Mouse (Mus musculus) gastrocnemius, postnatal 10 days (tissue): ENCODE results near the gene Kcnh1. TPM values are rescaled to one million over a fixed set of nuclear protein-coding genes. Genes with fewer than 3 reads are reported as not detected.

Source experiments
- DNase-seq: peaks from one replicate; pipeline ENCODE4 v3.0.0; 2021; ENCODE audit warnings: mixed read lengths
- total RNA-seq, 2 experiments: library from RNA; stranded (reverse); gene quantifications; 2 replicates each; pipeline ENCODE4 v1.2.3; 2021

Gene Kcnh1
- total RNA-seq, 2 experiments from 2014 or later, result 0.11 to 0.14 TPM

DNA sequence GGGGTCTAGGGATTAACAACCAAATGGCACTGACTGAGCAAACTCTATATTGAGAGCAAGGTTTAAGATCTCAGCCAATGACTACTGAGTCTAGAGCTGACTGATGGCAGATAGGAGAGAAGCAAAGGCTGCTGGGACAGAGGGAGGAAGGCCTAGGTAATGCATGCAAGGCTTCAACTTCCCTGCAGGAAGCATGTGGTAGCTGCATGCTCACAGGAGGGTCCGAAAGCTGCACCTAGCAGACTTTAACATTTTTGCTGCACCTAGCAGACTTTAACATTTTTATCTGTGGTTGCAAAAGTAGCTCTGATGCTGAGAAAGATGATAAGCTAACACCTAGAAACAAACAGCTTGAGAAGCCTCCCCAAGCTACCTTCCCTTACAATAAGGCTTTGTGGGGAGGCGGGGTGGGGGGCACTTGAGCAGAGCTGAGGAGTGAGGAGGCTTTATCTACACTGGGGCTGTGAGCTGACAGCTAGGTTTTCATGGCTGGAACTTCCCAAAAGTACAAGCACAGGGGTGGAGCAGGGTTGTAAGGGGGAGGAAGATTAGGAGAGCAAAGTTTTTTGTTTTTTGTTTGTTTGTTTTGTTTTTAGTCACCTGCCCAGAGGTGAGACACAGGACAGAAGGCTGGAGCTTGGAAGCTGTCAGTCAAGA lies 341.0 kb downstream of the Kcnh1 start:
- DNase-seq, result no peak

DNA sequence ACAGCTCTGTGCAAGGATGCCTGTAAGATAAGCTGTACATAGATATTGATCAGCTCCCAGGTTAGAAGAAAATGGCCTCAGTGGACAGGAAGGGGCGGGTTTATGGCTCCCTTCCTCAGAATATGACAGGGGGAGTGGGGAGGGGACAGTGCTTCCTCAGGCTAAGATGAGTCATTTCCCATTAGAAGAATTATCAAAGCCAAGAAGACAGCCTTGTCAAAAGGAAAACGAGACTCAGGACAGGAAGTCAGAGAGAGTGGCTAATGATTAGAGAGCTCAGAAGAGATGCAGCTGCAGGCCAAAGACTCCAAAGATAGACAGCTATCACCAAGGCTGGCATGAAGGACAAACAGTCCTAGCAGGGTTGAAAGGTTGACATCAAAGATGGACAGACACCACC lies 341.6 kb downstream of the Kcnh1 start:
- no peak for DNase-seq

DNA sequence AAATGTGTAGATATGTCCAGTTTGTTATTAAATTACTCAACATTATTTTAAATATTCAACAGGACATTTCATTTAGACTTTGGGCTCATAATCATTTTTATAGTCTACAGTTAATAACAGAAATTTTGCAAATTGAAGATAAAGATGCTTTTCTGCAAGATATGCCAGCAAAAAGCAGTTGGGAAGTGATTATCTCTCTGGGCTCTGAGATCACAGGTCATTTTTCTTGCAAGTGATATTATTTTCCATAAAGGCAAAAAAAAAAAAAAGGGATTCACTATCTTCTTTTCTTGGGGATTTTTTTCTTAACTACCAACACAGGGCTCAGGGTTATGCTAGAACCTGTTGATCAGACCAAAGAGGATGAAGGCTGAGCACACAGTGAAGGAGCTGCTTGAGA lies 342.4 kb downstream of the Kcnh1 start:
- no peak for DNase-seq

DNA sequence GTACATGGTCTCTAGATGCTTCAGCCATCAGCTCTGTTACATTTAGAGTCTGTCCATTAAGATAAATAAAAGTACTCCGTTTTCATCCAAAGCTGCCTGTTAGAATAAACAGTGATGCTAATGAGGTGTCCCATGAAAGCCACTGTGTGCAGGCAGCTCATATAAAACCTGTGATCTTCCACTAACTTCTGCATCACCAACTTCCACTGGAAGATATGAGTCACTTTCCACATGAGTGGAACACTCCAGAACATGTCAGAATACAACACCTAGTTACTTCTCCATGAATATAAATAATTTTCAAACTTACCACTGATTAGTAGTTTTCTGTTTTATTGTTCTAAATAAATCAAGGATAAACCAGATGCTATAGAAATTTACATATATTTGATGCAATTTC lies 345.9 kb downstream of the Kcnh1 start:
- DNase-seq, result no peak

DNA sequence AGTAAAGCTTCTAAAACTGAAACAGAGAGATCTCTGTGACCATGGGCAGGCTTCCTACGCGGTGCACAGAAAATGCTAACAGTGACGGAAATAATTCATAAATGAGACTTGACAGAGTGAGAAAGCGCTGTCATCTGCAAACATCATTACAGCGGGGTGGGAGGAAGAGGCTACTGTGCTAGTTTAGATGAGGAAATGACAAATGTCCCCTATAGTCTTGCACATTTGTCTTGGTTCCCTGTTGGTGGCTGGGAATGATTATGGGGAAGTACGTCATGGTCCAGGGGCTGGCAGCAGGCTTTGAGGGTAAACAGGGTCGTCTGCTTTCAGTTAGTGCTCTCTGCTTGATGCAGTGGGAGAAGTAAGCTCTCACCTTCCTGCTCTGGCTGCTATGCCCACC lies 346.6 kb downstream of the Kcnh1 start:
- DNase-seq, result no peak

DNA sequence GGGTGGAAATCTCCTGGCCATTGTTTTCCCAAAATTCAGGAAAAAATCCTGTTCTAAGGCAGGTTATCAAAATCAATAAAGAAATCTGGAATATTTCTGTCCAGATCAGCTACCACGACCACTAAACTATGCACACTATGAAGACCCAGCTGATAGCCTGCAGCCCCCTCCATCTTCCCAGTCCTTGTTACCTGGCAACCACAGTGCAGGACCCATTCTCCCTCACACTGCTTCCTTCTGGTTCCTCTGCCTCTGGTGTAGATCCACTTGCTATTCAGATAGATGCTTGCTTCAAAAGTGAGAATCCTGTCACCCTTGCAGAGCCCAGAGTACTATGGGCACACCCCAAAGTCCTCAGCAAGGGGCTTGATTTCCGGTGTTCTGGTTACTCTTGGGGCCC lies 351.5 kb downstream of the Kcnh1 start:
- no peak for DNase-seq

DNA sequence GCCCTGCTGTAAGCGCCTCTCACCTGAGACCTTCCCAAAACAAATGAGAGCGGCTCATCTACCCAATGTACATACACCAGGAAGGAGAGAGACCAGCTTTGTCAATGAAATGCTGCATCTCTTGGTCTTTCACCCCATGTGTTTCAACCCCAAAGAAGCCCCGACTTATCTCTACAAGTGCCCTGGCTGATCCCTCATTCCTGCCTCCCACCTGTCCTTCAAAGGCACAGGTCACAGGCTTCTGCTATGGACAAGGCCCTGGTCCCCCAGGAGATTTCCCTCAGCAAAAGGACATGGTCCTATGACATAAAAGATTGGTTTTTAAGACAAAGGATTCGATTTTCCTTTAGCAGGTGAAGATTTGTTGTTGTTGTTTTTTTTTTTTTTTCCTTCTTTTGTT lies 353.1 kb downstream of the Kcnh1 start:
- no peak for DNase-seq

DNA sequence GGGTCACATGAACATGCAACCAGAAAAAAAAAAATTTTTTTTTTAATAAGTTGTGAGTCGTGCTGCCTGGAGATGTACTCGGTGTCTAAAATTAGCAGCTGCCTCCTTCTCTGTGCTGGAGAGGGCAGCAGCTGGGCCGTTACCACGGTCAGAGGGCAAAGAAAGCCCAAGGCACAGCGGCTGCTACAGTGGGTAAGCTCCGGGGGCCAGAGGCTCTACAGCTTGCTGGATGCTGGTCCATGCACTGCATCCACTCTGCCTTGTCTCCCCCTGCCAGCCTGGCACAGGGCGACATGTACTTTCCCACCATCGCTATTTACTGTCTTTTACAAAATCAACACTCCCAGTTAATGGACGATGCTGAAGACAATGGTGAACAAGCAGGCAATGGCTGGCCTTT lies 353.5 kb downstream of the Kcnh1 start:
- DNase-seq, result no peak

DNA sequence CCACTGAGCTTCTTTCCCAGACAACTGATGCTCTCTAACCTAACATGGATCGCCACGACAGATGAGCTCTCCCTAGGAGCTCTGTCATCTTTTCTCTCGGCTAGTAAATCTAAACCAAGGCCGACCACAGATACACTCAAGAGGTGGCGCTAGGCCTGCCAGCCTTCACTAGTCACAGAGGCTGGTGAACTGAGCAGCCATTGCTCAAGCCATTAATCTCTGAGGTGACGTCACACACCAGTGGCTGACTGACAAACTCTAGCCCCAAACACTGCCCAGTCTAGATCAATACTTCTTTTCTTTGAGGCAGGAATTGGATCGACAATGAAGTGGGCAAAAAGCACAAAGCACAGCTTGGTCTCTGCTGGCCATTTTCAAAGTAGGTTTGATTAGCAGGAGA lies 354.3 kb downstream of the Kcnh1 start:
- DNase-seq, result no peak

DNA sequence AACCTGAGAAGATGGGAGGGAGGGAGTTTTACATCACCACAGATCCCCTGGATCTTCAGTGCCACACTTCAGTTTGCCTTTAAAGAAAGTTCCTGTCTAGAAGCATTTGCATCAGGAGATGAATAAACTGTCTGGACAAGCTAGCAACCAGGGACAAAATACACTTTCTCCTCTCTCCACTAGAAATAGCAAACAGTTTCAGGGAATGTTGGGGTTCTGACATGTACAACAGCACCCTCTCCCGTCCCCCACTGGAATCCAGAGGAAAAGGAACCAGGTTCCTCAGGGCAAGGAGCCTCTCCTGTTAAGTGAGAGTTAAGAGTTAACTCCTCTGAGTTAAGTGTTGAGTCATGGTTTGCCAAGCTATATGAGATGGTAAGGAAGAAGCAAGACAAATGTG lies 356.3 kb downstream of the Kcnh1 start:
- DNase-seq, result no peak

DNA sequence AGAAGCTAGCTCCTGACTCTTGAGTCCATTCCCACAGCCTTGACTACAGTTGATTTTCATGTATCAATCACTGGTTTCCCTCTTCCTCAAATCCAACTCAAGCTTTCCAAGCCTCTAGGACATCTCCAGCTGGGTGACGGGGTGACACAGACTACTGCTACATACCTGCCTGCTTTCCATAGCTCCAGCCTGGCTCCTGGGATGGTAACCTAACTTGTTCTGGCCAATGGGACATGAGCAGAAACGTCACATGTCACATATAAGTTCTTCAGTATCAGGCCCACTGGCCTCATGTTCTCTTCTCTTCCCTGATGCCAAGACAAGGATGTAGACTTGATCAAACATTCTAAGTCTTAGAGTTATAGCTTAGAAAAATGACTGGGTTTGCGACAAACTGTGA lies 360.0 kb downstream of the Kcnh1 start:
- DNase-seq, result no peak

DNA sequence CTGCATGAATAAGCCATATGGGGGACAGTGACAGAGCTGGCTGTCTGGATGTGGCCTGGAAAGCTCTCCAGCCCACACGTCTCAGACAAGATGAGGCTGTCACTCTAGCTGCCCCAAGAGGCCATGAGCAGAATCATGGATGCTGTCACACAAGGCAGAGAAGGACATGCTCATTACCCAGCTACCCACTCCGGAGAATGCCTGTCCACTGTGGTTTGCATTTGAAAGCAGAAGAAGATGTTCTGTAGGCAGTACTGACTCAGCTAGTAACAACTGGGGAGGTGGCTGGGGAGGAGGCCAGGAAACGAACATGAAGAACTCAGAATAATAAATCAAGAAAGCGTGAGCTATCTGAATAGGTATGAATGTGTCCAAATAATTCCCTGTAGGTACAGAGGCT lies 364.9 kb downstream of the Kcnh1 start:
- DNase-seq, result no peak

DNA sequence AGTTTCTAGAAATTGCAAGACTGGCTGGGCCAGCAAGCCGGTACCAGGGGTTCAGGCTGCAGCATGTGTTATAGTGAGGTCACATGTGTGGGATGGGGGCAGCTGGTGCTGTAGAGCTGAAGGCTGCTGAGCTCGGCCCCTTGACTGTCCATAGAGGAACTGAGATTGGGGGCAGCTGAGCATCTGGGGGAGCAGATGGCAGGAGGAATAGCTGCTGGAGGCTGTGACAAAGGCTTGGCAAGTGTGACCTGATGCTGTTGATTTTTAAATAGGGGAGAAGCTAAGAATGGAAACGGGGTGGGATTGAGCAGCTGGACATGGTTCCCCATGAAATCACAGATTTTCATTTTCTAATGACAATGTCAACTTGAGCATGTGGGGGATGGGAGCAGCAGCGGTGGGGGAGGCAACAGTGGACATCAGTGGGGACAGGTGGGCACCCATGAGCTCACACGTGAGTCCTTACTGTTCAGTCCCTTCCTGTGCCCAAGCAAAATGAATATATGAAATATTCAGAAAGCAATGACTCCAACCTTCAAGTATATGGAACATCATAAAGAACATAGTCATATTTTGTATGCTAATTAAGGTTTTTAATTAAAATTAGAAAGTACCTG lies 367.5 kb downstream of the Kcnh1 start:
- no peak for DNase-seq

DNA sequence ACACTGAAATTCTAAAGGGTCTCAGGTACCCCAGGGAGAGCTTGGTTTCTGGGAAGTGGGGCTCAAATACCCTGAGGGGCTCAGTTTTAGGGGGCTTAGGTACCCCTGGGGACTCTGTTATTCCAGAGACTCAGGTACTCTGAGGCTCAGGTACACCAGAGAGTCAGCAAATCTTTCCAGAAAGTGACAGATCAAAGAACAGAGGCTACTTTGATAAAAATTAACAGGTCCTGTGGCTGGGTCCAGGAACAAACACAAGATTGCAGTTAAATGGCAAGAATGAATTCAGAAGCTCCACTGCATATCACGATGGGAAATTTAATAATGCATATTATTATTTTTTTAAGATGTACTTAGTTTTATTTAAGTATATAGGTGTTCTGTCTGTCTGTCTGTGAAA lies 368.8 kb downstream of the Kcnh1 start:
- DNase-seq, result no peak

Other genes starting within 250 kb of the Kcnh1 start
- under 1 TPM in 1 of 2 experiments, not detected in 1; 0.20 TPM for gene Rd3, start 213.4 kb upstream of the Kcnh1 start, total RNA-seq
- 10 to 100 TPM in 1 of 2 experiments, 1 to 10 TPM in 1; 9.4 to 13.1 TPM for gene Traf5, start 98.2 kb upstream of the Kcnh1 start, total RNA-seq
- gene Rcor3, start 52.7 kb upstream of the Kcnh1 start, total RNA-seq, result 10 to 100 TPM; 23.9 to 35.8 TPM